Mouse (Mus musculus) gastrocnemius, postnatal 36 days (tissue): ENCODE data around the gene Capns1. TPM values are rescaled to one million over a fixed set of nuclear protein-coding genes. Genes with fewer than 3 reads are reported as not detected.
A peak's percentile ranks its signal among the peaks of the same experiment; 100 is the strongest.
"Not testable (repeated sequence)": the region's sequence is repeated elsewhere in the genome, so short reads cannot be mapped to it uniquely, and the experiment has no call there.

Source experiments
- DNase-seq, 2 experiments: peaks; one replicate each; pipeline ENCODE4 v3.0.0; 2022
- intact Hi-C: fragments of 180-260 bp; cut with DNase I; formaldehyde crosslinking; loops from one replicate; pipeline ENCODE4 v1.15.1; 2025
- total RNA-seq, 2 experiments: library from RNA; stranded (reverse); gene quantifications; 2 replicates each; pipeline ENCODE4 v1.2.3; 2021

Gene Capns1
- total RNA-seq, 2 experiments from 2014 or later: 188 to 196 TPM

DNA sequence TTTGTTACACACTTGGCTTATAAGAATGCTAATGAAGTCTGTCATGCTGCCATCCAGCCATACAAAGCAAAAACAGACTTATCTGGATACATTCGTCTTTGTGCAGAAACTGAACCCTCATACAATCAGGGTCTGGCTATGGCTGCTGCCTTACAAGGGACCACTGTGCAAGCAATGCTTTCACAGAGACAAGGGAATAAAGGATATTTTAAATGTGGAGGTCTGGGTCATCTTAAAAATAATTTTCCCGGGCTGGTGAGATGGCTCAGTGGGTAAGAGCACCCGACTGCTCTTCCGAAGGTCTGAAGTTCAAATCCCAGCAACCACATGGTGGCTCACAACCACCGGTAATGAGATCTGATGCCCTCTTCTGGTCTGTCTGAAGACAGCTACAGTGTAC is 7.8 kb upstream of the Capns1 start:
- intact Hi-C loops, DNase-seq: not testable (repeated sequence)

DNA sequence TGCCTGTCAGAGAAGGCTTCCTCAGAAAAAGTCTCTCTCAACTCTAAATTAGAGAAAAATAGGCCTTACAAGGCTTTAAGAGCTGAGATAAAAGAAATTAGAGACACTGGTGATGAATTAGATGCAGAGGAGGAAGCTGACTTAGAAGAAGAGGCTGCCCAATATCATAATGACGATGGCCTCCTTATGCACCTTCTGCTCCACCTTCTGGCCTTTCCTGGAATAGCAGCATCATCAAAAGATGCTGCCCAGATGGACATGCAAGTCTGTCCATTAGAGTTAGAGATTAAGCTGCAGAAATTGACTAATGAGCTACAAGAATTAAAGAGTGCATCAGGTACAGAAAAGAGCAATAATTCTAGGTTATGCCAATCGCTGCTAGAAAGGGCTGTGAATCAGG is 6.8 kb upstream of the Capns1 start:
- DNase-seq: peak in 1 of 2 experiments; percentile 61

DNA sequence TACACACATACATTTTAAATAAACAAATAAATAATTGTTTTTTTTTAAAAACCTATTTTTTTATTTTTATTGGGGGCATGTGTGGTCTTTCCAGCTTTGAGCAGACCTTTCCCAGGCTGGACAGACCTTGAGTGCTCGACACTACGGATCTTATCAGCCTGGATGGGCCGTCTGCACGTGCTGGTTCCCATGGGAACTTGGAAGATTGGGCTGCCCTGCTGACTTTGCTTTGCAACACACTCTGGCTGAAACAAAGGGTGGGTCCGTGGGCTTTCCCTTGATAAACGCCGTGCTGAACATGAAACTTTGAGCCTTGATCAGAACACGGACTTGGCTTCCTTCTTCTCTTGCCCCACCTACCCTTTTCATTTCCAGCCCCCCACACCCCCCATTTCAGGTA is 5.8 kb upstream of the Capns1 start:
- intact Hi-C loops: loop anchor here (2.0 kb wide), 1 partner anchor 24 kb away; no protein-coding TSS in a partner anchor

More for the DNA sequence above, 6.8 kb upstream of the Capns1 start:
- intact Hi-C loops: loop anchor here (2.0 kb wide), 1 partner anchor 25 kb away; no protein-coding TSS in a partner anchor

DNA sequence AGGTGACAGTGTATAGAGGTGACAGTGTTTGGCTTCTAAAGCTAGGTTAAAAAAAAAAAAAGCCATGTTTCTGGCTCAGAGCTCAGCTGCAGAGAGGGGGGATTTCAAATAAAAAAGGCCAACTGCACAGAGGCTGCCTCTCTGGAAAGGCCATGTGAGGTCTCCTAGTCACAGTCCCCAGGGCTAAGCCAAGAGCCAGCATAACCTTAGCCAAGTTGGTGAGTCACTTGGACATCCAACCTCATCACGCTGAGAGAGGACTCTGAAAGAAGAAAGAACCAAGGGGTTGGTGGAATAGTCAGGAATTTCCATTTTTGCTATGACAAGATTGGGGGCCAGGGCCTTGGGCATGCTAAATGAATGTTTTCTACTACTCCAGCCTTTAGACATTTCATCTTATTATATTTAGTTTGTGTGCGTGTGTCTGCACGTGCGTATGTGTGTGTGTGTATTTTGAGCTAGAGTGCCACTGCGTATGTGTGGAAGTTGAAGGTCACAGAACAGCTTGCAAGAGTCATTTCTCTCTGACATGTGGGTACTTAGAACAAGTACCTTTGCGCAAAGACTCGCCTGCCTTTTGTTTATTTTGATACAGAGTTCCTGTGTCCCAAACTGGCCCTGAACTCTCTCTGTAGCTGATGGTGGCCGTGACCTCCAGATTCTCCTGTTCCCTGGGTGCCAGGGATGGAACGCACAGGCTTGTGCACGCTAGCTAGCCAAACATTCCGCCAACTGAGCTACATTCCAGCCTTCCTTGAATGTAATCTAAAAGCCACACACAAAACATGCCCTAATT is 4.5 kb upstream of the Capns1 start:
- DNase-seq: peak in 1 of 2 experiments; percentile 52
- intact Hi-C loops: no loop called here

More for the DNA sequence above, 5.8 kb upstream of the Capns1 start:
- DNase-seq: no peak

DNA sequence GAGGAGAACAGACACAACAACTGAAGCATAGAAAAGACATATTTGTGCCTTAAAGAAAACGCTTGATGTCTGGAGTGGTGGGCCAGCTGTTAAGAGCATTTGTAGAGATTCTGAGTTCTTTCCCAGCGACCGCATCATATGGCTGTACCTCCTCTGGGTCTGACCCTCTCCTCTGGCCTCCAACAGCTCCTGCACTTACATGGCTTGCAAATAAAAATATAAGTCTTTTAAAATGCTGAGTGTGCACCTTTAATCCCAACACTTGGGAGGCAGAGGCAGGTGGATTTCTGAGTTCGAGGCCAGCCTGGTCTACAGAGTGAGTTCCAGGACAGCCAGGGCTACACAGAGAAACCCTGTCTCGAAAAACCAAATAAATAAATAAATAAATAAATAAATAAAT is 2.0 kb upstream of the Capns1 start:
- DNase-seq, intact Hi-C loops: not testable (repeated sequence)

DNA sequence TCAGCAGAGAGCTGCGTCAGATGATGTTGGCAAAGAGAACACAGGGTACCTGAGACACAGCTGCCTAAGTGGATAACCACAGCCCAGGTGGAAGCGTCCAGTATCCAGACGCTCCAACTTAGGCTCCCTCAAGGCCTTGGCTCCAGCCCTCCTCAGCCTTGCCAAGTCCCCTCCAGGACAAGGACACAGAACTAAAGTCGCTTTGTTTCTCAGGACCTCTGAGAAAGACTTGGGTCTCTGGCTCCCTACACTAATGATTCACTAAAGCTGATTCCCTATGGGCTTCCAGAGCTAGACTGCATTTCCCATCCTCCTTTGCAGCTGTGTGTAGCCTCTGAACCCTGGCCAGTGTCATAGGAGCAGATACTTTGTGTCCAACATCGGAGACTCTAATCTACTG is 1.6 kb upstream of the Capns1 start:
- no peak for DNase-seq
- intact Hi-C loops: no loop called here

DNA sequence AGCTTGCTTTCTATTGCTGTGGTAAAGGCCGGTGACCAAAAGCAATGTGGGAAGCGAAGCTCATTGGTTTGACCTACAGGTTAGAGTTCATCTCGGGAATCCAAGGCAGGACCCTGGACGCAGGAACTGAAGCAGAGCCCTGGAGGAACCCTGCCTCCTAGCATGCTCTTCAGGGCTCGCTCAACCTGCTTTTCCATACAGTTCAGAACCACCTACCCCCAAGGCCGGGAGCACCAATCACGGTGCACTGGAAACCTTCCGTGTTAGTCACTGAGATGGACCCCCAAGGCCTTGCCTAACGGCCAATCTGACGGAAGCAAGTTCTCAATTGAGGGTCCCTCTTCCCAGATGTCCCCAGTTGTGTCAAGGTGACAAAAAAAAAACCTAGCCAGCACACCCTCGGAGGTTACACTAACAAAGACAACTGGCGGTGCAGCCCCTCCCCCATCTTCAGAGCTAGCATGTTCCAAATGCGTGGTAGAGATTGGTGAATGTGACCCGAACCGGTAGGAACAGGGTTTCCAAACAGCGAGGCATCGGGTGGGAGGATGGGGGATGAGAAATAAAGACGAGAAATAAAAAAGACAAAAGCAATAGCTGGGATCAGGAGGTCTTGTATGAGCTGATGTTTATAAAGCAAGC is 1.0 kb upstream of the Capns1 start:
- DNase-seq: no peak
- intact Hi-C loops: loop anchor here (2.0 to 10.0 kb wide), 2 partner anchors 15 to 685 kb away; partner anchors contain the start of genes Cox7a1 and Sipa1l3

DNA sequence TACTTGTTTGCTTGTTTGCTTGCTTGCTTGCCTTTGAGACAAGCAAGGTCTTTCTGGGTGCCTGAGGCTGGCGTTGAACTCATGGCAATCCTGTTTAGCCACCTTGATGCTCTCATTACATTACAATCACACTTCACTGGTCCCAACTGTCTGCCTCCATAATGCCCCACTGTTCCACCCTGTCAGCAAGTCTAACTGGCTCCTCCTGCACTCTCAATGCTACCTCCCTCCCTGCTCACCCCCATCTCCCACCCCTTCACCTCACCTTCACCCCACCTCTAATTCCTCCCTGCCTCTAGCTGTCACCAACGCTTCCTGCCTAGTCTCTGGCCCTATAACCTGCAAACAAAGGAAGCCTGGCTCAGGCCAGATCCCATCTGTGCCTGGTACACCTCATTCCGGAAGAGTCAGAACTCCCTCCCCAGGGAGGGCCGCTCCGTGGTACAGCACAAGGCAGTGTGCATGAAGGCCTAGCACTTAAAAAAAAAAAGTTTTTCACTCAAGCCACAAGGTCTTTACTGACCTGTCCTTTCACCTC is 950 bp downstream of the Capns1 start:
- no peak for DNase-seq
- intact Hi-C loops: loop anchor here (2.0 to 10.0 kb wide), 2 partner anchors 13 to 683 kb away; partner anchors contain the start of genes Cox7a1 and Sipa1l3

DNA sequence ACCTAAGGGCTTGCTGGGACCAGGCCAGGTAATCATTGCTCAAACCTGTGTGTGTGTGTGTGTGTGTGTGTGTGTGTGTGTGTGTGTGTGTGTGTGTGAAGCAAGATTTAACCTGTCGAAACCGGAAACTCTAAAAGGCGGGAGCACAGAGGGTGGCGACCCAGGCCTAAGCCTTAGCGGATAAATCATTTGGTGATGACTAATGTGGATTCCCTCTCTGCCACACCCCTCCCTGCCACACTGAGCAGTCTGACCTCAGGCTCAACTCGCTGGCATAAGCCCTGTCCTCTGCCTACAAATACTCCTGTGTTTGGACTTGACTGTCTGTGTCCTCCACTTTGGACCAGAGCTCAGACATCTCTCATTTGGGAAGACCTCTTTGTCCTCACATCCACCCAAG is 2.4 kb downstream of the Capns1 start:
- DNase-seq: no peak
- intact Hi-C loops: loop anchor here (10.0 kb wide), 1 partner anchor 681 kb away; the partner anchor contains the start of gene Sipa1l3

DNA sequence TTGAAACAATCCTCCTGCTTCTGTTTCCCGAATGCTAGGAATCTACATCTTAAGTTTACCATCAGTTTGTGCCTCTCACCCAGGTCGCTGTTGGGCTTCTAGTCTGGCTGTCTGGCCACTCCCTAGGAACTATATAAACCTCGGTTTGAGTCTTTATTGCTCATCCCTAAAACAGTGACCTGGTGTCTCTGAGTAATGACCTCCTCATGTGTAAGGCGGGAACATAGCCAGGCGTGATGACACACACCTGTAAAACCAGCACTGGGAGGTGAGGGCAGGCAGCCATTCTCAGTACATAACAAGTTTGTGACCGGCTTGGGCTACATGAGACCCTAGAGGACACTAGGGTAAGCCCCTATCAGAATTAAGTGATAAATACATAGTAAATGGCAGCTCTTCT is 3.1 kb downstream of the Capns1 start:
- intact Hi-C loops: loop anchor here (10.0 kb wide), 1 partner anchor 681 kb away; the partner anchor contains the start of gene Sipa1l3
- DNase-seq: no peak

DNA sequence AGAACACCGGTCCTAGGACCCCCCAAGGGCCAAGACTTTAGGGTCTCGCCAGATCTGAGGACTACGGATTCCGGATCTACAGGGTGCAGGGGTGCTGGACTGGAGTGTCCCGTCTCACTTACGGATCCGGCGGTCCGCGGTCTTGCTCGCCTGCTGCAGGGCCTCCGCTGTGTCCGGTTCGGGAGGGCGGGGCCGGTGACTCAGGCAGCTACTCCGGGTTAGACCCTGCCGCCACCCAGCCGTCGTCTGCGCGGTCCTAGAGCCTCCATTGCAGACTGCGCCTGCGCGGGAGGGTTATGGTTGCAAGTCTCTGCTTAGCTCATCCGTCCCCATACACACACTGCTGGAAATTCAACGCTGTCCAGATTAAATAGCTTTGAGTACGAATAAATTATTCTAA is 3.7 kb downstream of the Capns1 start:
- peak; percentile 88 to 95 for DNase-seq
- intact Hi-C loops: loop anchor here (10.0 kb wide), 1 partner anchor 680 kb away; the partner anchor contains the start of gene Sipa1l3

DNA sequence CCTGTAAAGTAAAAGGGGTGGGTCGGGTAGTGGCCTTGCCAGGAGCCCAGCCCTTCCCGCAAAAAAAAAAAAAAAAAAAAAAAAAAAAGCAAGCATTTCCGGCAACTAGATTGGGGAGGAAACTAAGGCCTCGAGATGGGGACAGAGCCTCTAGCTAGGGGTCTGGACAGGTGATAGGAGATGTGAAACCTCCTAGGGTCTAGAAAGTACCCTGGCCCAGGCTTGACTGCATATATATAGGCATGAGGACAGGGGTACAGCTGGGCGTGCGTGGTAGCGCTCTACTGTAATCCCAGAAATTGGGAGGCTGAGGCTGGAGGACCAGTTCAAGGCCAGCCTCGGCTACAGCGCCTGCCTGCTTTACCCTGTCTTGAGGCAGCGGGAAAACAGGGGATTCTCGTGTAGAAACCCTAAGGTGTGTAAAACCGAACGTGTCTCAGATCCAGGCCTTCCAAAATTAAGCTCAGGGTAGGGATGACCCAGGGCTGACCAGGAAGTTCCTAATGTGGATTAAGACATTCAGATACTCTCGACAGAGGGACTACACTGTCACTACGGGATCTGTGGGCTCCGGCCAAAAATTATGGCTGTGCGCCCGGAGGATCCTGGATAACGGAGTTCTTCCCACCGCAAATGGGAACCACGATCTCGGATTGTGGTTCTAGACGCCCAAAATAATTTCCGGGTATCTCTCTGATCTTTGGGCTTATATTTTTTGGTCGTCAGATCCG is 4.3 kb downstream of the Capns1 start:
- peak in 1 of 2 experiments; percentile 49 for DNase-seq
- intact Hi-C loops: loop anchor here (10.0 kb wide), 1 partner anchor 679 kb away; the partner anchor contains the start of gene Sipa1l3

DNA sequence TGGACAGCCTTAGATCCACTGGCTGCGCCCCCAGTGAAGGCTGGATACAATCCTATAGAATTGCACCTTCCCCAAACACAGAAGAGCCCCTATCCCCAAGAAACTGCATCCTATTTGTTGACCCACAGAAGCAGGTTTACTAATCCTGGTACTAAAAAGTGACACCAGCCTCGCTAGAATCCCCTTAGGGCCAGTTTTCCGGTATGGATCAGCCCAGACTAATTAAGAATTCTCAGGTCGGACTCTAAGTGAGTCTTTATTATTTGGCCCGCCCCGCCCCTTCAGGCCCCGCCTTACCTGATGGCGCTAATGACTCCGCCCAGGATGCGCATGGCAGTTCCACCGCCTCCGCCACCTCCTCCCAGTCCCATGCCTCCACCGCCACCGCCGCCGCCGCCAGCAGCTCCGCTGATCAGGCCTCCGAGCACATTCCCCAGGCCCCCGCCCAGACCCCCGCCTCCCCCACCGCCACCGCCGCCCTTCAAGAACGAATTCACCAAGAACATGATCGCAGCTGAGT is 5.0 kb downstream of the Capns1 start:
- peak; percentile 61 to 70 for DNase-seq
- intact Hi-C loops: loop anchor here (10.0 kb wide), 1 partner anchor 679 kb away; the partner anchor contains the start of gene Sipa1l3

DNA sequence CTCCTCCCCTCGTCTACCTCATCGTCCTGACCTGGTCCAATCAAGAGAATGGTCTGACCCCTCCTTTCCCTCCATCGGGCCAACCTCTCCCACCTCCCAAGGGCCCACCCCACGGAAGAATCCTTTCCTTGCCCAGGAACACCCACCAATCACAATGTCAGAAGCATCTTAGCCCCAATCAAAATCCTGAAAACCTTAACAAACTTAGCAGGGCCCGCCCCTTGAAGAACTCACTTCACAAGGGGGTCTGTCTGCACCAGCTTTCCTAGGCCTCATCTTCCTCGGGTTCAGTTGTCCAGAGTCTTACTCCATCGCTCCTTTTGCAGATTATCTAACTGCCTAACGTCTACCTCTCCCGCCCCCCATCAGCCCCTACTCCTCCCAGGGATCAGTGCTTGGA is 5.6 kb downstream of the Capns1 start:
- peak in 1 of 2 experiments; percentile 23 for DNase-seq
- intact Hi-C loops: loop anchor here (10.0 kb wide), 1 partner anchor 678 kb away; the partner anchor contains the start of gene Sipa1l3

DNA sequence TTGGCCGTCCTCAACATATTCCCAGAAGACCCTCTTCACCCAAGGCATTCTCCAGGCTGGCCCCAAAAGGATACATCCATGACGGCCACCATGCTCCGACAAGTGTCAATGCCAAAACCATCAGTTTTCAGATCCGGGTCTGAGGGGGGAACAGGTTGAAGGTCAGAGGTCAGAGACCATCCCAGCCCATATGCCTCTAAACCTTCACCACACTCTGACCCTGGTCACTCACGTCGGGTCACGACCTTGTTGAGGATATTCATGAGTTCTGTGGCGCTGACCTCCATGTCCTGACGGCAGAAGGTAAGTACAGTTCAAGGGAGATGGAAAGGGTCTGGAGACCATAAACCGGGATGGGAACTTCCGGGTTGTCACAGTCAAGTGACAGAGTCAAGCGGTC is 6.5 kb downstream of the Capns1 start:
- intact Hi-C loops: loop anchor here (10.0 kb wide), 1 partner anchor 677 kb away; the partner anchor contains the start of gene Sipa1l3
- DNase-seq: no peak

DNA sequence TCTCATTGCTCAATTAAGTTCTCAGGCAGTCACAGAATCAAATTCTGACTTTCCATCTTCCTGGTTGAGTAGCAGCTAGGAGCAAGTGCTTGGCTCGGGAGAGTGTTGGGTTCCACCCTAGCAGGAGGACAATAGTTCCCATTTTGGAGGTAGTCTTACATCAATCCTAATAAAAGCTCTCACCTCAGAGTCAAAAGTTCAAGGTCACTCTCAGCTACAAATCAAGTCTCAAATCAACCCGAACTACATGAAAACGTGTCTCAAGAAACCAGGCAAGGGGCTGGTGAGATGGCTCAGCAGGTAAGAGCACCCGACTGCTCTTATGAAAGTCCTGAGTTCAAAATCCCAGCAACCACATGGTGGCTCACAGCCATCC is 9.5 kb downstream of the Capns1 start:
- DNase-seq: no peak
- intact Hi-C loops: no loop called here

DNA sequence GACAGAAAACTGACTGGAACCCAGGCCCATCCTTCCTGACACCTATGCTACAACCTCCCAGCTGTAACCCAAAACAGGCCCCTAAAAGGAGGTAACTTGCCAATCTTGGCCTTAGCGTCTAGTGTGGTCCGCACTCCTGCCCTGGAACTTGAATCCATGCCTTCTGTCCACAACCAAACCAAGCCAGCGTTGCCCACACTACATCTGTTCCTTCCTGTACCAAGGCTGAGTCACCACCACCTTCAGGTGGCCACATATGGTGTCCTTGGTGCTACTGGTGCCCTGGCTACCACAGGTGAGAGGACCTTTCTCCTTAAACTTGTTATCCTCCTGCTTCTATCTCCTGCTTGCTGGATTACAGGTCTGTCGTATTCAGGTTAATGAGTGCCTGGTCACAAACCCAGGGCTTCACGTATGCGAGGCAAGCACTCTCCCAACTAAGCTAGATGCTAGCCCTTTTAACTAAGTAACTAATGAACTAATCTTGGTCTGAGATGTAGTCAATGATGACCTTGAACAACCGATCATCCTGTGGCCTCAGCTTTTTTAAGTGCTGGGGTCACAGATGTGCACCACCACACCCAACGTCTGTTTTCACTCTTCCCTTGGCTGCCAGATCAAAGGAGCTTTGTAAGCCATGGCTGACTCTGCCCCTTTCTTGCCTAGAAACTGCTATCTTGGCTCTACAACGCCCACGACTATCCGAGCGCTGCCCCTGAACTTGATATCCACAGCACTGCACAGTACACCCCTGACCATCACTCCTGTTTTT is 10.1 kb downstream of the Capns1 start:
- no peak for DNase-seq
- intact Hi-C loops: no loop called here

DNA sequence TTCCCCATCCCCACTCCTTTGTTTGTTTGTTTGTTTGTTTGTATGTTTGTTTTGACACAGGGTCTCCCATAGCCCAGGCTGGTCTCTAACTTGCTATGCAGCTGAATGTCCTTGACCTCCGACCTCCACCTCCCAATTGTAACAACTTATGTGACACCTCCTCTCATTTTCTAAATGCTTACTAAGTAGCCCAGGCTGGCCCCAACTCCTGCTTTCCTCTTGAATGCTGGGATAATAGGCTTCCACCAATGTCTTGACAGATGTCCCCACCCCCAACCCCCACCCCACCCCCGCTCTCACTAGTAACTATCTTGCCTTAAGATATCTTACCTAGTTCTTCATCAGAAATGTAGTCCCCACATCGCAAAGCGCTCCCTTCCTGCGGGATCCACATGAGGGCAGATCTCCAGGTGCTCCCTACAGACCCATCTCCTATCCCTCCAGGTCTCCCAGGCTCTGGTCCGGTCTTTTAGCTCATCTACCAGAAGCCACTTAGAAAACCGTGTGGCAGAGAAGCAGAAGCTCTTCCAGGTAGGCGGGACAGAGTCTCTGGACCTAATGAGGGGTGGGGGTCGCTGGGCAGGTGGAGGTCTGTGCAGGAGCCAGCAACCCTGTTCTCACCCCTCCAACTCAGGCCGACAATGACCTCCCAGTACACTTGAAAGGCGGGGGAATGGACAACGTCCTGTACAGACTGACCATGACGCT is 13.8 kb downstream of the Capns1 start:
- intact Hi-C loops: loop anchor here (2.0 to 5.0 kb wide), 2 partner anchors 14 to 33 kb away; partner anchors contain the start of gene Capns1
- DNase-seq: no peak
